Mouse (Mus musculus) retina, postnatal 7 days (tissue): ENCODE data around the gene Bhlhe23.

Experiments used
- DNase-seq: peaks from one replicate; pipeline ENCODE4 v3.0.0-alpha.2; 2012; ENCODE audit warnings: low read depth, low spot score

Bhlhe23 gene

DNA sequence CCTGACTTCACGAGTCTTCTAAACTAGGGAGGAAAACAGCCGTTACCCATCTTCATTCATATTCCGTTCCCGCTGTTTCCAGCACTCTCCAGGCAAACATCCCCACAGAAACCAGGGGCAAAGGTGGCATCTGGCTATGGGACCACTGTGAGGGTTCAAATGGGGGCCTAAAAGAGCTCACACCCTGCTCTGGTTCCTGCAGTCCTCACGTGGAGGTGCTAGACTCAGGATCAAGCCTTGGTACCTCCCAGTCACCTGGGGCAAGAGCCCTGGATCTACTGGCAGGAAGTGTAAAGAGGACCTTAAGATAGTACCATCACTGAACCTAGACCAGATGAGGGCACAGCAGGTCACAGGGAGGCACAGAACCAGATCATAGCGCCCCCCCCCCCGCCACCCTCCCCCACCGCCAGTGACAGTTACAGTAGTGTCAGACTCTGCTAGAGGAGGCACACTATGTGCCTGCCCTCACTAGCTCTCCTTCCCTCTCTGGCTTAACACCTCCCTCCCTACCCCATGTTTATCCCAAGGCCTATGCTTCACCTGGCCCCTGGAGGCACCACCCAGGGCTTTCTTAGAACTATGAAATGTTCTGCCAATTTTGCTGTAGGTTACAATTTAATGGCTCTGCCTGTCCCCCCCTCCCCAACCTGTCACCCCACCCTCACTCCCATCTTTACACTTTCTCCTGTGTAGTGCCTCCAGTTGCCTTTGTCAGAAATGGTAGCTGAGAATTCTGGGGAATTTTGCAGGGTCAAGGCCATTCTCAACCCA, 50.7 kb downstream of the Bhlhe23 start:
- DNase-seq, result no peak

DNA sequence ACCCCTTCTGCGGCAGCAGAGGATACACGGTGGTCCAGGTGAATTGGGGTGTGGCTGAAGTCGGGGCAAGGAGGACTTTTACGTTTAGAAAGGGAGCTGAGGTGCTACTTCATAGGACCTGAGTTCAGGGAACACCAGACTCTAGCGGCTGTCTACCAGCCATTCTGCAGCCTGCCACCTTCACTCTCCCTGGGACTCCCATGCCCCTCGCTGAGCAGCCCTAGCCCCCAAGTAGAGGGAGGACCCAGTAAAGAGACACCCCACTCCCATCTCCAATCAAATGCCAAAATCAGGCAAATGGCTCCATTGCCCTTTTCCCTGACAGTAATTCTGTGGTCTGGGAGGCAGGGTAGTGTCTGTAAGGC, 51.3 kb downstream of the Bhlhe23 start:
- DNase-seq, result no peak

DNA sequence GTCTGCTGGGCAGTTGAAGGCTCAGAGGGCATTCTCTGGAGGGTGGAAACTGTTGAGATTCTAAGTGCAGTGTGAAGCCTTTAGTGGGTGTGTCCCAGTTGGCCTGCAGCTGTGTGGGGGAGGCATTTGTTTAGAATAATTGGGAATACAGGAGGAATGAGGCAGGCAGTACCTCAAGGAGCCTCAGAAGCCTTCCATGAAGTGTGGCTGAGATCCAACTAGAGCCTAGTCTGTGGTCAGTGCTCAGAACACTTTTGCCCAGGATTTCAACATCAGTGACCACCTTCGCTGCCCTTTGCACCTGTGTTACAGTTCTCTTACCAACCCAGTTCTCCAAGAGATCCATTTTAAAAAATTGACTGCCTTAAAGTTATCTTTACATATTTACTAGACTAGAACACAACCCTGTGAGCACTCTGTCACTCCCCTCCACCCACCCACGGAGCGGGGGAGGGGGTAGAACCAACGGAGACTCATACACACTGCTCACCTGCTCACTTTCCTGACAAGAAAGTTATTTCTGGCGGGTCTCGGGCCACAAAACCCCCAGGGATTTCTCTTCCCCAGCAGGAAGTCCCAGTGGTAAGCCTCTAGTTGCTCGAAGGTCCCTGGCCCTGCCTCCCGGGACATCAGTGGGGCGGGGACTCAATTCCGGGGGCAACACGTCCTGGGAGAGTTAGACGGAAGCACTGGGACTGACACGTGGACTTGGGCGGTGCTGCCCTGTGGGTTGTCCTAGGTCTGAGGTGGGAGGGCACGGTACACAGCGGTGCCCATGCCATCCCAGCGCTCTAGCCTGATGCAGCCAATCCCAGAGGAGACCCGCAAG, 51.9 kb downstream of the Bhlhe23 start, which contains the start of gene Slc17a9:
TSS of gene Slc17a9 (plus strand) at position 679 of the 829 bp plus-strand sequence.
- no peak for DNase-seq
